Mouse (Mus musculus) cerebellum, postnatal 4 days (tissue): ENCODE results near the gene Ttc9b.
"Not testable (repeated sequence)": the region's sequence is repeated elsewhere in the genome, so short reads cannot be mapped to it uniquely, and the experiment has no call there.

Experiments used
- DNase-seq, 2 experiments: peaks; one replicate each; pipeline ENCODE4 v3.0.0; 2022; ENCODE audit warnings: low spot score in 2 of 2, mixed read lengths in 1 of 2

Ttc9b gene

GRCm38 (mm10) chr7:27635094-27635493 lies 18.6 kb upstream of the Ttc9b start:
- DNase-seq = not testable (repeated sequence)

GRCm38 (mm10) chr7:27644471-27644870 lies 9.2 kb upstream of the Ttc9b start:
- no peak for DNase-seq

- DNase-seq = no peak
Observed at GRCm38 (mm10) chr7:27646516-27646915, 7.2 kb upstream of the Ttc9b start.

- DNase-seq = no peak
Observed at GRCm38 (mm10) chr7:27647281-27648002, 6.3 kb upstream of the Ttc9b start.

- DNase-seq = no peak
Observed at GRCm38 (mm10) chr7:27649723-27650122, 4.0 kb upstream of the Ttc9b start.

GRCm38 (mm10) chr7:27650949-27651348 lies 2.8 kb upstream of the Ttc9b start:
- DNase-seq = peak in 1 of 2 experiments; percentile 79

- DNase-seq = peak in 1 of 2 experiments; percentile 42
Observed at GRCm38 (mm10) chr7:27654607-27655276, 1.0 kb downstream of the Ttc9b start.

- no peak for DNase-seq
Observed at GRCm38 (mm10) chr7:27655545-27655944, 1.8 kb downstream of the Ttc9b start.

GRCm38 (mm10) chr7:27656600-27656999 lies 2.9 kb downstream of the Ttc9b start:
- DNase-seq = no peak

GRCm38 (mm10) chr7:27657824-27658395 lies 4.2 kb downstream of the Ttc9b start:
- no peak for DNase-seq

- DNase-seq = no peak
Observed at GRCm38 (mm10) chr7:27658712-27659663, 5.3 kb downstream of the Ttc9b start.

GRCm38 (mm10) chr7:27662038-27662437 lies 8.3 kb downstream of the Ttc9b start:
- DNase-seq = no peak

GRCm38 (mm10) chr7:27673064-27673574 lies 19.4 kb downstream of the Ttc9b start:
- no peak for DNase-seq

- DNase-seq = peak in 1 of 2 experiments; percentile 36
Observed at GRCm38 (mm10) chr7:27673575-27674131, 19.9 kb downstream of the Ttc9b start.

- DNase-seq = no peak
Observed at GRCm38 (mm10) chr7:27674195-27674521, 20.4 kb downstream of the Ttc9b start.

- peak; percentile 83 to 90 for DNase-seq
Observed at GRCm38 (mm10) chr7:27674522-27675221, 21.0 kb downstream of the Ttc9b start, which contains the start of gene Map3k10. TSS of gene Map3k10 (minus strand) at chr7:27674598.

GRCm38 (mm10) chr7:27675222-27675612 lies 21.5 kb downstream of the Ttc9b start:
- no peak for DNase-seq

GRCm38 (mm10) chr7:27683218-27683617 lies 29.5 kb downstream of the Ttc9b start:
- no peak for DNase-seq

- no peak for DNase-seq
Observed at GRCm38 (mm10) chr7:27685220-27685619, 31.5 kb downstream of the Ttc9b start.

GRCm38 (mm10) chr7:27685681-27686080 lies 32.0 kb downstream of the Ttc9b start:
- DNase-seq = no peak

- no peak for DNase-seq
Observed at GRCm38 (mm10) chr7:27687043-27687442, 33.3 kb downstream of the Ttc9b start.
